ENCODE assay signal across 7 mouse cellular contexts in the genomic region with DNA sequence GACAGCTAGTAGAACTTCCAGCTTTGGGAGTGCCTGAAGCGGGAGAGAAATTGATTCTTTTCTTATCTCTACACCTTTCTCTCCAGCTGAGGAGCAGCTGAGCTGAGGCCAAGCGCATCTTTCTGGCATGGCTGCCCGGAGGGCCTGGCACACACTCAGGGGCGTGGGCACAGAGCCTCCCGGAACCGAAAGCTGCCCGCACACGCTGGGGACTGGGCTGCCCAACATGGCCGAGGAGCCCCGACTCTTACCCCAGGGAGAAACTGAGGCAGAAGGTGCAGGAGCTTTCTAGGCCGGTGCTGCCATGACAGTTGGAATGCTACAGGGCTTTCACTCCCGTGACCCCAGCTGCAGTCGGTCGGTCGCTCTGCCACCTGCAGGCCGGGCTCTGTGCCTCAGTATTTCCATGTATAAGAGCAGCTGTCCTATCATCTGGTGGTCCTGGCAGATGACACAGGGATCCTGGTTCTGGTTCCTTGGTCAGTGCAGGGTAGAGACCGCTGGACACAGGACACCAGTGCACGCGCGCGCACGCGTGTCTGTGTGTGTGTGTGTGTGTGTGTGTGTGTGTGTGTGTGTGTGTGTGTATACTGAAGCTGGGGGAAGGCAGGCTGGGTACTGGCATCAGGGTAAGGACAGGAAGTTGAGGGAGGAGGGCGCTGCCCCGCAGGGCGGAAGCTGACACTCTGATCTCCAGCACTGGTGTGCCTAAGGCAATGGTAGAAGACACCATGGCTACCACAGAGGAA. TPM values are rescaled to one million over a fixed set of nuclear protein-coding genes. Genes with fewer than 3 reads are reported as not detected.
DNase-seq lines count a peak whose midpoint lies in the region; ATAC-seq lines count a peak whose summit lies in the region.

No protein-coding gene starts in this region.

- 75% methylated on average over 24 of the region's 26 CpGs for WGBS in heart, embryonic 14.5 days

- H3K36me3 ChIP-seq in heart, embryonic 14.5 days (ENCODE audit: control insufficient read depth, insufficient read depth, low read length) = no peaks in the 10 kb centered on the region
- no peaks in the 10 kb centered on the region for H3K36me3 ChIP-seq in megakaryocyte, embryonic 14.5 days (replicated peaks; ENCODE audit: low read length)

- H3K4me2 ChIP-seq in heart, embryonic 14.5 days (ENCODE audit: low read length) = peak overlapping the region; percentile 61; the same call in 1 of the 2 replicates

- H3K9ac ChIP-seq in heart, embryonic 14.5 days (ENCODE audit: low read length) = peak overlapping the region; percentile 62; the same call in 1 of the 2 replicates

- no peaks in the 10 kb centered on the region for H3K27me3 ChIP-seq in heart, embryonic 14.5 days (ENCODE audit: control insufficient read depth, insufficient read depth, low read length)
- no peaks in the 10 kb centered on the region for H3K27me3 ChIP-seq in megakaryocyte, embryonic 14.5 days (replicated peaks)

- peaks cover 20 to 44% of the 10 kb centered on the region in 2 experiments for H3K4me1 ChIP-seq in heart, embryonic 14.5 days (ENCODE audit: control insufficient read depth in 2 of 2, insufficient read depth in 2 of 2, low read length in 2 of 2)
- H3K4me1 ChIP-seq in megakaryocyte, embryonic 14.5 days = peaks cover 59% of the 10 kb centered on the region

- no peak overlapping the region; a peak in 1 of 4 replicates for H3K4me3 ChIP-seq in heart, embryonic 14.5 days (ENCODE audit: control insufficient read depth in 1 of 2, insufficient read depth in 1 of 2, low read depth in 1 of 2, low read length in 2 of 2)
- peak overlapping the region; percentile 59 for H3K4me3 ChIP-seq in megakaryocyte, embryonic 14.5 days (replicated peaks)

- H3K27ac ChIP-seq in heart, embryonic 14.5 days (replicated peaks in 1 of 2; ENCODE audit: control insufficient read depth in 1 of 2, insufficient read depth in 1 of 2, low read depth in 2 of 2, low read length in 2 of 2) = no peak overlapping the region

- H3K9me3 ChIP-seq in heart, embryonic 14.5 days (ENCODE audit: control insufficient read depth, low read length) = no peaks in the 10 kb centered on the region
- H3K9me3 ChIP-seq in megakaryocyte, embryonic 14.5 days = no peaks in the 10 kb centered on the region

- no peak for ATAC-seq in heart, embryonic 14.5 days (ENCODE audit: insufficient number of reproducible peaks, insufficient read depth, low FRiP score, low read depth)

- peak; percentile 39 to 59 for DNase-seq in right cerebral cortex, postnatal 10 days (ENCODE audit: low spot score in 2 of 2)
- no peak for DNase-seq in right cerebral cortex, adult 18-20 months
- DNase-seq in cerebellum, adult 8-10 months = peak; percentile 57
- DNase-seq in layer of hippocampus, adult 8-10 months (ENCODE audit: low spot score in 2 of 2) = peak; percentile 35 to 39
- DNase-seq in spleen, postnatal 36 days (ENCODE audit: low spot score in 2 of 2) = peak; percentile 83 to 86

RNA-seq across cellular contexts. Expression of gene Nfic, which starts 21.7 kb away (rescaled TPM):
- 45.0 and 47.0 TPM in 2 replicates for polyA plus RNA-seq in heart, embryonic 14.5 days (2014; fragmentation: Nextera tagmentation; extraction: Ambion mirVana)
- total RNA-seq in layer of hippocampus, adult 8-10 months (2022) = 10 to 100 TPM; 52.8 to 61.6 (median 58.7) TPM
- 184 and 257 TPM in 2 replicates for polyA plus RNA-seq in megakaryocyte, embryonic 14.5 days (2012; ENCODE audit: insufficient read depth, low replicate concordance)

RNA-seq across cellular contexts. Expression of gene Smim24, which starts 40.9 kb away (rescaled TPM):
- 3.8 and 4.7 TPM in 2 replicates for polyA plus RNA-seq in heart, embryonic 14.5 days (2014; fragmentation: Nextera tagmentation; extraction: Ambion mirVana)
- total RNA-seq in layer of hippocampus, adult 8-10 months (2022) = 1 to 10 TPM; 1.3 to 1.7 (median 1.4) TPM
- 4.4 TPM in 1 of 2 replicates, not detected in the other for polyA plus RNA-seq in megakaryocyte, embryonic 14.5 days (2012; ENCODE audit: insufficient read depth, low replicate concordance)

RNA-seq across cellular contexts. Expression of gene Gm48552, which starts 44.9 kb away (rescaled TPM):
- 1.0 TPM in 2 replicates for polyA plus RNA-seq in heart, embryonic 14.5 days (2014; fragmentation: Nextera tagmentation; extraction: Ambion mirVana)
- 1 to 10 TPM; 2.9 to 9.7 (median 4.2) TPM for total RNA-seq in layer of hippocampus, adult 8-10 months (2022)
- polyA plus RNA-seq in megakaryocyte, embryonic 14.5 days (2012; ENCODE audit: insufficient read depth, low replicate concordance) = 8.4 TPM in 1 of 2 replicates, not detected in the other

RNA-seq across cellular contexts. Expression of gene Celf5, which starts 48.8 kb away (rescaled TPM):
- 0.19 TPM in 1 of 2 replicates, not detected in the other for polyA plus RNA-seq in heart, embryonic 14.5 days (2014; fragmentation: Nextera tagmentation; extraction: Ambion mirVana)
- 100 to 1,000 TPM; 230 to 284 (median 256) TPM for total RNA-seq in layer of hippocampus, adult 8-10 months (2022)
- 1.3 and 3.3 TPM in 2 replicates for polyA plus RNA-seq in megakaryocyte, embryonic 14.5 days (2012; ENCODE audit: insufficient read depth, low replicate concordance)

RNA-seq across cellular contexts. Expression of gene Gm48551, which starts 49.4 kb away (rescaled TPM):
- polyA plus RNA-seq in heart, embryonic 14.5 days (2014; fragmentation: Nextera tagmentation; extraction: Ambion mirVana) = 1.7 and 2.0 TPM in 2 replicates
- total RNA-seq in layer of hippocampus, adult 8-10 months (2022) = 1 to 10 TPM; 2.7 to 5.5 (median 4.5) TPM
- polyA plus RNA-seq in megakaryocyte, embryonic 14.5 days (2012; ENCODE audit: insufficient read depth, low replicate concordance) = 0.89 TPM in 1 of 2 replicates, not detected in the other
